Mouse (Mus musculus) cerebellum, adult 8-10 months (tissue): ENCODE measurements around the gene Astn2.
A peak's percentile ranks its signal among the peaks of the same experiment; 100 is the strongest.
"Not testable (repeated sequence)": the region's sequence is repeated elsewhere in the genome, so short reads cannot be mapped to it uniquely, and the experiment has no call there.

Source experiments
- DNase-seq: peaks from one replicate; pipeline ENCODE4 v3.0.0; 2022

The Astn2 gene

GRCm38 (mm10) chr4:65744788-65745187, 659.6 kb downstream of the Astn2 start:
- DNase-seq: no peak

- no peak for DNase-seq
Observed at GRCm38 (mm10) chr4:65744088-65744610, 660.3 kb downstream of the Astn2 start.

GRCm38 (mm10) chr4:65743160-65743691, 661.2 kb downstream of the Astn2 start:
- DNase-seq: no peak

GRCm38 (mm10) chr4:65724414-65724813, 680.0 kb downstream of the Astn2 start:
- DNase-seq: no peak

- DNase-seq: no peak
Observed at GRCm38 (mm10) chr4:65719610-65720009, 684.8 kb downstream of the Astn2 start.

GRCm38 (mm10) chr4:65717899-65718298, 686.5 kb downstream of the Astn2 start:
- DNase-seq: no peak

GRCm38 (mm10) chr4:65716086-65716485, 688.3 kb downstream of the Astn2 start:
- DNase-seq: peak; percentile 25

GRCm38 (mm10) chr4:65711678-65712077, 692.7 kb downstream of the Astn2 start:
- DNase-seq: peak; percentile 68

- no peak for DNase-seq
Observed at GRCm38 (mm10) chr4:65710623-65711022, 693.8 kb downstream of the Astn2 start.

GRCm38 (mm10) chr4:65701848-65702247, 702.6 kb downstream of the Astn2 start:
- no peak for DNase-seq

- no peak for DNase-seq
Observed at GRCm38 (mm10) chr4:65699743-65700361, 704.6 kb downstream of the Astn2 start.

- no peak for DNase-seq
Observed at GRCm38 (mm10) chr4:65695241-65695640, 709.2 kb downstream of the Astn2 start.

GRCm38 (mm10) chr4:65694011-65694410, 710.4 kb downstream of the Astn2 start:
- DNase-seq: peak; percentile 44

- DNase-seq: no peak
Observed at GRCm38 (mm10) chr4:65687006-65687723, 717.2 kb downstream of the Astn2 start.

GRCm38 (mm10) chr4:65686258-65687005, 718.0 kb downstream of the Astn2 start:
- DNase-seq: no peak

- no peak for DNase-seq
Observed at GRCm38 (mm10) chr4:65684401-65684800, 720.0 kb downstream of the Astn2 start.

- not testable (repeated sequence) for DNase-seq
Observed at GRCm38 (mm10) chr4:65679786-65680185, 724.6 kb downstream of the Astn2 start.

- DNase-seq: no peak
Observed at GRCm38 (mm10) chr4:65678929-65679328, 725.5 kb downstream of the Astn2 start.

GRCm38 (mm10) chr4:65678495-65678894, 725.9 kb downstream of the Astn2 start:
- DNase-seq: no peak

GRCm38 (mm10) chr4:65674267-65674978, 730.0 kb downstream of the Astn2 start:
- peak; percentile 79 for DNase-seq

- no peak for DNase-seq
Observed at GRCm38 (mm10) chr4:65673418-65673933, 730.9 kb downstream of the Astn2 start.

GRCm38 (mm10) chr4:65672294-65672693, 732.1 kb downstream of the Astn2 start:
- no peak for DNase-seq
